Mouse (Mus musculus): ENCODE data around the gene Kif26a.

The Kif26a gene

GRCm38 (mm10) chr12:112221754-112222439 is 75.9 kb downstream of the Kif26a start:
- DNase-seq, result no peak

GRCm38 (mm10) chr12:112223721-112224337 is 77.8 kb downstream of the Kif26a start:
- DNase-seq, result no peak

GRCm38 (mm10) chr12:112226238-112226637 is 80.2 kb downstream of the Kif26a start:
- DNase-seq, result no peak

- no peak for DNase-seq
These were observed 80.6 kb downstream of the Kif26a start for GRCm38 (mm10) chr12:112226656-112227055.

- DNase-seq, result no peak
These were observed 83.1 kb downstream of the Kif26a start for GRCm38 (mm10) chr12:112229084-112229483.

- no peak for DNase-seq
These were observed 84.2 kb downstream of the Kif26a start for GRCm38 (mm10) chr12:112230196-112230595.
